Mouse (Mus musculus): ENCODE results near the gene Nap1l1. TPM values are rescaled to one million over a fixed set of nuclear protein-coding genes. Genes with fewer than 3 reads are reported as not detected.

The Nap1l1 gene
- polyA plus RNA-seq, 1 experiment, result 1,280 TPM

DNA sequence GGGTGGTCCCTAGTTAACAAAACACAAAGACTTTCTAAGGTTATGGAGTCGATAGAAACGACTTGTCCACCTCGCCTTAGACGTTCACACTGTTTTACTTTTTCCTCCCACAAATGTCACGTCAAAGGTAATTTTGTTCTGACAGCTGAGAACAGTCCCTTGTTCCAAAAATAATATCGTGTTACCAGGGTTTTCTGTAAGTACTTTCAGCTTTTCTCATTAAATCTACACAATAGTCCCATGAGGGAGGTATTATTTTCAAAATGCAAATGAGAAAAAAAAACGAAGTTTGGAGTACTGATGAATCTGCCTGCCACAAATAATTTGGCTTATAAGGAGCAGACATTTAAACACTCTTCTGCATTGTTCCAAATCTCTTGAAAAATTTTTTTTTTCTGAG lies 14.9 kb upstream of the Nap1l1 start:
- TF ChIP-seq CTCF (IDR thresholded peaks at IDR 0.05; ENCODE audit: low read depth, low read length) (no peak), EP300 (IDR thresholded peaks at IDR 0.05; ENCODE audit: insufficient read depth, low read depth, low read length) (no peak), POLR2A (IDR thresholded peaks at IDR 0.05; ENCODE audit: insufficient read depth, low read length) (no peak)
- no peaks in the 10 kb centered on the region for H3K4me1 ChIP-seq (ENCODE audit: control insufficient read depth, insufficient read depth, low read length)
- no peak overlapping the region for H3K27ac ChIP-seq (ENCODE audit: insufficient read depth, low read length)
- H3K27me3 ChIP-seq (ENCODE audit: control insufficient read depth, insufficient read depth, low read length, poor library complexity, severe bottlenecking), result no peaks in the 10 kb centered on the region
- H3K36me3 ChIP-seq (ENCODE audit: control insufficient read depth, insufficient read depth, low read length, poor library complexity, severe bottlenecking), result no peaks in the 10 kb centered on the region
- no peak overlapping the region for H3K4me3 ChIP-seq (ENCODE audit: low read depth, low read length)
- no peak overlapping the region for H3K9ac ChIP-seq (ENCODE audit: low read depth, poor library complexity, severe bottlenecking)
- H3K9me3 ChIP-seq (replicated peaks; ENCODE audit: control insufficient read depth, insufficient read depth, low read length, poor library complexity, severe bottlenecking), result no peaks in the 10 kb centered on the region

GRCm38 (mm10) chr10:111459040-111459439 lies 14.0 kb upstream of the Nap1l1 start:
- TF ChIP-seq CTCF (IDR thresholded peaks at IDR 0.05; ENCODE audit: low read depth, low read length), result no peak
- TF ChIP-seq EP300 (IDR thresholded peaks at IDR 0.05; ENCODE audit: insufficient read depth, low read depth, low read length), result no peak
- TF ChIP-seq POLR2A (IDR thresholded peaks at IDR 0.05; ENCODE audit: insufficient read depth, low read length), result no peak
- no peak overlapping the region for H3K27ac ChIP-seq (ENCODE audit: insufficient read depth, low read length)
- no peaks in the 10 kb centered on the region for H3K9me3 ChIP-seq (replicated peaks; ENCODE audit: control insufficient read depth, insufficient read depth, low read length, poor library complexity, severe bottlenecking)
- H3K4me3 ChIP-seq (ENCODE audit: low read depth, low read length), result no peak overlapping the region
- H3K36me3 ChIP-seq (ENCODE audit: control insufficient read depth, insufficient read depth, low read length, poor library complexity, severe bottlenecking), result no peaks in the 10 kb centered on the region
- no peaks in the 10 kb centered on the region for H3K4me1 ChIP-seq (ENCODE audit: control insufficient read depth, insufficient read depth, low read length)
- H3K27me3 ChIP-seq (ENCODE audit: control insufficient read depth, insufficient read depth, low read length, poor library complexity, severe bottlenecking), result no peaks in the 10 kb centered on the region
- H3K9ac ChIP-seq (ENCODE audit: low read depth, poor library complexity, severe bottlenecking), result no peak overlapping the region

DNA sequence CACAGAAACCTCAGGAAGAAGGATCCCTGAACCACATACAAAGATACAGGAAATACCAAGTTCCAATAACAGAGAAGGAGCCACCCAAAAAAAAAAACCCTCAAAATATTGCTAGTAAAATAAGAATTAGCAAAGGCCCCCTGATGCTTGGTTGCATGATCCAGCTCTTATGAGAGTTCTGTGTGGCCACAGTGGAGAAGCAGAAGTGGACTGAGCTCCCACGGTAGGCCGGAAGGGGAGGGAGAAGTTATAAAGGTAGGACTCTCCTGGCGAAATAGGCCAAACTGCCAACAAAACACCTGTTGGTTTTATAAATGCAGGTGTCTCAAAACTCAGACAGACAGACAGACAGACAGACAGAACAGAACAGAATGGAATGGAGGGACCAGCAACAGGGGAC lies 13.1 kb upstream of the Nap1l1 start:
- H3K36me3 ChIP-seq (ENCODE audit: control insufficient read depth, insufficient read depth, low read length, poor library complexity, severe bottlenecking), result no peaks in the 10 kb centered on the region
- TF ChIP-seq CTCF (IDR thresholded peaks at IDR 0.05; ENCODE audit: low read depth, low read length) (no peak), POLR2A (IDR thresholded peaks at IDR 0.05; ENCODE audit: insufficient read depth, low read length) (no peak), EP300 (IDR thresholded peaks at IDR 0.05; ENCODE audit: insufficient read depth, low read depth, low read length) (no peak)

DNA sequence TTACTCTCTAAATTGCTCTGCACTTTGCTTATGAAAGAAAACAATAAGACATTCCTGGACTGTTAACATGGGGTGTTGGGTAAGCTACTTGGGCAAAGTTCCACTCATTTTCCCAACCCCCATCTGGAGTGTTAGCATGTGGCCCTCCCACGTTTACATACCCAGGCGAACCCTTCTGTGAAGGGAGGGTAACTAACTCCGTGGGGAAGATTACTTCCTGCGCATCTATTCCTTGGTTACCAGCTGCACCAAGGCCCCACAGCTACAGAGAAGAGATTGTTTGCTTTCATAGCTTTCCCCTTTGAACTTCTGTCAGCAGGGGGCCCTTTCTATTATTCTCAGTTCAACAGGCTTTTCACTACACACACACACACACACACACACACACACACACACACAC lies 12.6 kb upstream of the Nap1l1 start:
- Histone ChIP-seq H3K9ac (ENCODE audit: low read depth, poor library complexity, severe bottlenecking) (no peak overlapping the region), H3K27ac (ENCODE audit: insufficient read depth, low read length) (no peak overlapping the region), H3K27me3 (ENCODE audit: control insufficient read depth, insufficient read depth, low read length, poor library complexity, severe bottlenecking) (no peaks in the 10 kb centered on the region), H3K36me3 (ENCODE audit: control insufficient read depth, insufficient read depth, low read length, poor library complexity, severe bottlenecking) (no peaks in the 10 kb centered on the region), H3K4me3 (ENCODE audit: low read depth, low read length) (no peak overlapping the region), H3K4me1 (ENCODE audit: control insufficient read depth, insufficient read depth, low read length) (no peaks in the 10 kb centered on the region), H3K9me3 (replicated peaks; ENCODE audit: control insufficient read depth, insufficient read depth, low read length, poor library complexity, severe bottlenecking) (no peaks in the 10 kb centered on the region)
- TF ChIP-seq EP300 (IDR thresholded peaks at IDR 0.05; ENCODE audit: insufficient read depth, low read depth, low read length) (no peak), CTCF (IDR thresholded peaks at IDR 0.05; ENCODE audit: low read depth, low read length) (no peak), POLR2A (IDR thresholded peaks at IDR 0.05; ENCODE audit: insufficient read depth, low read length) (no peak)

More for the DNA sequence above, 13.1 kb upstream of the Nap1l1 start:
- no peaks in the 10 kb centered on the region for H3K9me3 ChIP-seq (replicated peaks; ENCODE audit: control insufficient read depth, insufficient read depth, low read length, poor library complexity, severe bottlenecking)
- no peak overlapping the region for H3K4me3 ChIP-seq (ENCODE audit: low read depth, low read length)
- no peaks in the 10 kb centered on the region for H3K27me3 ChIP-seq (ENCODE audit: control insufficient read depth, insufficient read depth, low read length, poor library complexity, severe bottlenecking)
- H3K9ac ChIP-seq (ENCODE audit: low read depth, poor library complexity, severe bottlenecking), result no peak overlapping the region
- H3K4me1 ChIP-seq (ENCODE audit: control insufficient read depth, insufficient read depth, low read length), result no peaks in the 10 kb centered on the region
- no peak overlapping the region for H3K27ac ChIP-seq (ENCODE audit: insufficient read depth, low read length)

DNA sequence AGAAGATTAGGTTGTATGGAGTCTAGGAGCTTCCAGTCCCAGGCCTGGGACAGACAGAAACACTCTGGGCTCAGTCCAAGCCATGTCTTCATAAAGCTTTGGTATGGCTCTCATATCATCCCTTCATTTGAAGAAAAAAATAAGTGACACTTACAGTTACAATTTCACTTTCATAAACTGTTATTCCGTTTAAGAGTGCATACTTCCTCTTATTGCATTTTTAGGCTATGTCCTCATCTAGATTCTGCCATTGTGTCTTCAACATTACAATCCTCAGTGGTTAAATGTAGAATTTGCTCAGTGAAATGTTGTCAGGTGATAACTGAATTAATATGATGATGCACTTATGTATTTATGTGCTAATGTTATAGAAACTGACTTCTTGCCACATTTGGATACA lies 8.2 kb upstream of the Nap1l1 start:
- TF ChIP-seq POLR2A (IDR thresholded peaks at IDR 0.05; ENCODE audit: insufficient read depth, low read length) (no peak), EP300 (IDR thresholded peaks at IDR 0.05; ENCODE audit: insufficient read depth, low read depth, low read length) (no peak), CTCF (IDR thresholded peaks at IDR 0.05; ENCODE audit: low read depth, low read length) (no peak)
- H3K36me3 ChIP-seq (ENCODE audit: control insufficient read depth, insufficient read depth, low read length, poor library complexity, severe bottlenecking), result no peaks in the 10 kb centered on the region
- no peak overlapping the region for H3K4me3 ChIP-seq (ENCODE audit: low read depth, low read length)
- H3K27me3 ChIP-seq (ENCODE audit: control insufficient read depth, insufficient read depth, low read length, poor library complexity, severe bottlenecking), result no peaks in the 10 kb centered on the region
- H3K27ac ChIP-seq (ENCODE audit: insufficient read depth, low read length), result no peak overlapping the region
- no peak overlapping the region for H3K9ac ChIP-seq (ENCODE audit: low read depth, poor library complexity, severe bottlenecking)
- H3K4me1 ChIP-seq (ENCODE audit: control insufficient read depth, insufficient read depth, low read length), result no peaks in the 10 kb centered on the region
- H3K9me3 ChIP-seq (replicated peaks; ENCODE audit: control insufficient read depth, insufficient read depth, low read length, poor library complexity, severe bottlenecking), result no peaks in the 10 kb centered on the region

DNA sequence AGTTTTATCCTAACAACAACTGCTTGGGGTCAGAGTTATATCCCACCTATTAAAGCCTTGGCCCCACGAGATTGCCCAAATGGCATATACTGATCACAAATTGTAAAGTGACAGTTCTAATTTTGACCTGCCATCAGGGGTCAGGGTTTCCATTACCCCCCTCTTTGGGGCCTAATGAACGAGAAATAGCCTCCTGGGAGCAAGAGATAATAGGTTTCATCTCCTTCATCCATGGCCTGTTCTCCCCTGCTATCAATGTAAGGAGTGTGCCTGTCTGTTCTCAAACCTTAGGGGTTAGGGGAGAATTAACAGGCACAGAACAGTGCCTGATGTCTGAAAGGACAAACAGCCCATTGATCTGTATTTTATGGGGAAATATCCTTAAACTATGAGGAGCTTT lies 7.6 kb upstream of the Nap1l1 start:
- TF ChIP-seq EP300 (IDR thresholded peaks at IDR 0.05; ENCODE audit: insufficient read depth, low read depth, low read length), result no peak
- no peak for TF ChIP-seq POLR2A (IDR thresholded peaks at IDR 0.05; ENCODE audit: insufficient read depth, low read length)
- TF ChIP-seq CTCF (IDR thresholded peaks at IDR 0.05; ENCODE audit: low read depth, low read length), result no peak
- no peak overlapping the region for H3K27ac ChIP-seq (ENCODE audit: insufficient read depth, low read length)

More for the DNA sequence above, 7.6 kb upstream of the Nap1l1 start:
- Histone ChIP-seq H3K9me3 (replicated peaks; ENCODE audit: control insufficient read depth, insufficient read depth, low read length, poor library complexity, severe bottlenecking) (no peaks in the 10 kb centered on the region), H3K9ac (ENCODE audit: low read depth, poor library complexity, severe bottlenecking) (no peak overlapping the region), H3K36me3 (ENCODE audit: control insufficient read depth, insufficient read depth, low read length, poor library complexity, severe bottlenecking) (no peaks in the 10 kb centered on the region), H3K4me3 (ENCODE audit: low read depth, low read length) (no peak overlapping the region), H3K4me1 (ENCODE audit: control insufficient read depth, insufficient read depth, low read length) (no peaks in the 10 kb centered on the region), H3K27me3 (ENCODE audit: control insufficient read depth, insufficient read depth, low read length, poor library complexity, severe bottlenecking) (no peaks in the 10 kb centered on the region)
